Mouse (Mus musculus) E14TG2a.4 (cell line): ENCODE data around the gene Mettl17.

ENCODE experiments used
- H3K27me3 ChIP-seq: 2 replicates; pipeline ENCODE4 v1.6.1; 2014; ENCODE audit warnings: low read length, control low read depth; ENCODE audit not compliant: insufficient read depth
- H3K36me3 ChIP-seq: 2 replicates; pipeline ENCODE4 v1.6.1; 2014; ENCODE audit warnings: low read length, control low read depth; ENCODE audit not compliant: insufficient read depth
- H3K4me1 ChIP-seq: replicated peaks from 2 replicates; pipeline ENCODE4 v1.6.1; 2014; ENCODE audit warnings: low read depth, low read length, control low read depth
- H3K4me3 ChIP-seq: replicated peaks from 2 replicates; pipeline ENCODE4 v1.5.1; 2014; ENCODE audit warnings: mild to moderate bottlenecking, low read length
- H3K9me3 ChIP-seq: 2 replicates; pipeline ENCODE4 v1.6.1; 2014; ENCODE audit warnings: low read length, control low read depth
- CTCF ChIP-seq: conservative IDR thresholded peaks from 2 replicates; pipeline ENCODE4 v1.5.1; 2014; ENCODE audit warnings: low read length
- NANOG ChIP-seq: IDR thresholded peaks from 2 replicates; pipeline ENCODE4 v1.6.1; 2014; ENCODE audit warnings: borderline replicate concordance, low read length, mixed read lengths
- POU5F1 ChIP-seq: IDR thresholded peaks from 2 replicates; pipeline ENCODE4 v1.6.1; 2014; ENCODE audit warnings: low read length, borderline replicate concordance

The Mettl17 gene

GRCm38 (mm10) chr14:51930824-51931223 is 46.2 kb downstream of the Mettl17 start:
- no peaks in the 10 kb centered on the region for H3K4me1 ChIP-seq
- peaks cover 25% of the 10 kb centered on the region for H3K9me3 ChIP-seq
- H3K27me3 ChIP-seq = no peaks in the 10 kb centered on the region
- no peaks in the 10 kb centered on the region for H3K36me3 ChIP-seq
- no peak for TF ChIP-seq NANOG
- peak; percentile 21 for TF ChIP-seq CTCF
- no peak overlapping the region for H3K4me3 ChIP-seq

DNA sequence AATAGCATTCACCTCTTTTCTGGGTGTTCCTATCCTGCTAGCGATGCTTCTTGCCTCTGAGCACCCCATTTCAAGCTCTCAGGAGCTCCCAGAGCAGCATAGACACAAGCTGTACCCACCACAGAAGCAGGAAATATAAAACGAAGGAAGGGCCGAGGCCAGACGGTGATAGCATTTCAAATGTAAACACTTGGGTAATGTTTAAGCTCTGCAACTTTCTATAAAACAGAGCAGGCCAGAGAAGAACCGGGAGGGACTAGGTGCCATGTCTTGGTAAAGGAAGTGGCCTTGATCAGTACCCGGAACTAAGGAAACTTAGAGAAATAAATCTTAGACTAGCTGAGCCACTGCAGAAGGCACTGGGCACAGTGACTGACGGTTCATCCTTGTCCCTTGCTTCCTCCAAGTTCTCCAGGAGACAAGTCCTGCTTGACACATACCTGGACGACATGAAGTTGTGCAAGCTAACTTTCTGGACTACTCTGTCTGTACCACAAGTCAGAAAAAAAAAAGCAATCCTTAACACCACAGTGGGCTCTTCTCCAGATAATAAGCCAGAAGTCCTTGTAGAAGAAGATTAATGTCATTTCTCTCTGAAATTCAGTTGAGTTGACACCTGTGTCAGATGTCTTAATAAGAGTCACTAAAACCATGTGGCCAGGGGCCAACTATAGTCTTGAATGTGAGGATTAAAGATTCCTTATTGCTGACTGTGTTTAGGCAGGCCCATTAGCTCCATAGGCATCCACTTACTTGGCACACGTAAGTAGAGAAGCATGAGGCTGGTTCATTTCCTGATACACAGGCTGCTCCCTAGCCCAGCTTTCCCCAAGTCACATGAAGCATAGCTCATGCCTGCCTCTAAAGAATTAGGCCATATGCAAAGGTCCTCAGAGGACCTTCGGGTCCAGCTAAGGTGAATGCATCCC is 47.7 kb downstream of the Mettl17 start:
- no peak for TF ChIP-seq POU5F1
- TF ChIP-seq CTCF = no peak
- no peak for TF ChIP-seq NANOG

DNA sequence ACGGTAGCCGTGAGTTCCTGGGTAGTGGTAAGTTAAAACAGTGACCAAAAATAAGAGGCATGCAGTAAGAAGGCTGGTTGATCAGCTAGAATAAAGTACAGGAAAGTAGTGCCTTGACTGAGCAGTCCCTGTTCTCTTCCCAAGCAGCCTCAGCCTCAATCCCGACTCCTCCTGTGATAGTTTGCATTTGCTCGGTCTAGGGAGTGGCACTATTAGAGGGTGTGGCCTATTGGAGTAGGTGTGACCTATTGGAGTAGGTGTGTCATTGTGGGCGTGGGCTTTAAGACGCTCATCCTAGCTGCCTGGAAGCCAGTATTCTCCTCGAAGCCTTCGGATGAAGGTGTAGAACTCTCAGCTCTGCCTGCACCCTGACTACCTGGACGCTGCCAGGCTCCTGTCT is 54.4 kb downstream of the Mettl17 start:
- Histone ChIP-seq H3K4me3 (no peak overlapping the region), H3K4me1 (peaks cover 44% of the 10 kb centered on the region), H3K27me3 (peaks cover 9% of the 10 kb centered on the region), H3K9me3 (peaks cover 30% of the 10 kb centered on the region), H3K36me3 (no peaks in the 10 kb centered on the region)
- TF ChIP-seq POU5F1 (no peak), NANOG (no peak), CTCF (no peak)

More for the DNA sequence above, 47.7 kb downstream of the Mettl17 start:
- Histone ChIP-seq H3K27me3 (no peaks in the 10 kb centered on the region), H3K9me3 (peaks cover 21% of the 10 kb centered on the region), H3K36me3 (no peaks in the 10 kb centered on the region), H3K4me1 (no peaks in the 10 kb centered on the region), H3K4me3 (no peak overlapping the region)

GRCm38 (mm10) chr14:51940944-51941560 is 56.4 kb downstream of the Mettl17 start:
- TF ChIP-seq POU5F1 (no peak), NANOG (no peak), CTCF (no peak)
- peaks cover 15% of the 10 kb centered on the region for H3K27me3 ChIP-seq
- peaks cover 44% of the 10 kb centered on the region for H3K4me1 ChIP-seq
- no peak overlapping the region for H3K4me3 ChIP-seq
- peaks cover 19% of the 10 kb centered on the region for H3K9me3 ChIP-seq
- H3K36me3 ChIP-seq = no peaks in the 10 kb centered on the region

DNA sequence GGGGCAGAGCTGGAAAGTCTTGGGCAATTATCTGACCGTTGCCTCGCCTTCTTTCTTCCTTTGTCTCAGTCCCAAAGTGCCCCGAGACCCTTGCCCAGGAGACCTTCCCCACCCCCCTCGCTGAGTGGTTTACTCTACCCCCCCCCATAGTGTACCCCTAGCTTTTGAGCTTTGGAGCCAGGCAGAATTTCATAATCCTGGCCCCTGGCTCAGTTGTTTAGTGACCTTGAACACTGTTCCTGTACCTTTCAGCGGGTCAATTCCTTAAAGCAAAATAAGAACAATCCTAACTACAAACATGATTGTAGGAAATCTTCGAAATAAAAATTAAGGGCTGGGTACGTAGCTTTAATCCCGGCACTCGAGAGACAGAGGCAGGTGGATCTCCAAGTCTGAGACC is 56.9 kb downstream of the Mettl17 start:
- no peaks in the 10 kb centered on the region for H3K36me3 ChIP-seq
- H3K27me3 ChIP-seq = peaks cover 15% of the 10 kb centered on the region
- no peak overlapping the region for H3K4me3 ChIP-seq
- peaks cover 44% of the 10 kb centered on the region for H3K4me1 ChIP-seq
- peaks cover 14% of the 10 kb centered on the region for H3K9me3 ChIP-seq
- TF ChIP-seq CTCF (no peak), NANOG (no peak), POU5F1 (no peak)

GRCm38 (mm10) chr14:51942236-51942635 is 57.6 kb downstream of the Mettl17 start:
- Histone ChIP-seq H3K36me3 (no peaks in the 10 kb centered on the region), H3K9me3 (peaks cover 12% of the 10 kb centered on the region; the same call in 1 of the 2 replicates), H3K4me1 (peaks cover 44% of the 10 kb centered on the region), H3K4me3 (no peak overlapping the region), H3K27me3 (peaks cover 15% of the 10 kb centered on the region)
- TF ChIP-seq POU5F1 (no peak), NANOG (no peak), CTCF (no peak)
